Mouse (Mus musculus) heart, adult 2 months (tissue): Measurements from ENCODE around the gene 4930404N11Rik.

Source experiments
- CTCF ChIP-seq: fragments of 200-600 bp; IDR thresholded peaks from 2 replicates; pipeline ENCODE4 v1.8.1; 2022; ENCODE audit warnings: antibody characterized with exemption, mild to moderate bottlenecking, moderate library complexity
- EP300 ChIP-seq: fragments of 200-500 bp; IDR thresholded peaks from 2 replicates; pipeline ENCODE4 v1.6.1; 2011; ENCODE audit warnings: low read depth, low read length, control low read depth; ENCODE audit not compliant: insufficient read depth
- POLR2A ChIP-seq: fragments of 200-500 bp; IDR thresholded peaks from 2 replicates; pipeline ENCODE4 v1.6.1; 2011; ENCODE audit warnings: mild to moderate bottlenecking, low read depth, low read length, control low read depth; ENCODE audit not compliant: insufficient read depth

- no peak for TF ChIP-seq EP300
- TF ChIP-seq CTCF = no peak
- TF ChIP-seq POLR2A = no peak
Observed at GRCm38 (mm10) chr10:81356352-81356990, 9.1 kb downstream of the 4930404N11Rik start.
